Mouse (Mus musculus): ENCODE measurements at regions not wholly inside any gene's neighbourhood (a gene's known extent, or its start where the extent isn't known, plus 50 kb on each side); places are given as distances from the start of the nearest gene placed in this dataset.

DNA sequence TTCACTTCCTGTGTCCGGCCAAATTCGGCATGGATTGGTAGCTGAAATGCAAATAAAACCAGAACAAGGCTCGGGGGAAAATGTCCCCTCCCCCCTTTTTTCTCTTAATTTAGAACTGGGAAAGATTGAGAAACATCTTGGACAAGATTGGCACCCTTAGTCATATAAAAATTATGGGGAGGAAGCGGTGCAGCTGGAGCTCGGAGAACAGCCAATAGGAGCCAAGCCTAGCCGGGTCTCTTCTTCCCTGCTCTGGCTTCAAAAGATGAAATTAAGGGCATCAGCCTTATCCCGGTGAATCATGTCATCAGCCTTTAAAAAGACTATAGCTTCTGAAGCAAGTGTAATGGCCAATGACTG is 213.3 kb upstream of the Amigo2 start:
- no peak for TF ChIP-seq EP300 (IDR thresholded peaks at IDR 0.05; ENCODE audit: insufficient read depth, low read depth, low read length)
- TF ChIP-seq POLR2A (IDR thresholded peaks at IDR 0.05; ENCODE audit: insufficient read depth, low read length) = no peak

Data from ES-Bruce4 (cell line).